Mouse (Mus musculus): ENCODE measurements around the gene Krt17. TPM values are rescaled to one million over a fixed set of nuclear protein-coding genes. Genes with fewer than 3 reads are reported as not detected.
A peak's percentile ranks its signal among the peaks of the same experiment; 100 is the strongest.
"Not testable (repeated sequence)": the region's sequence is repeated elsewhere in the genome, so short reads cannot be mapped to it uniquely, and the experiment has no call there.

Gene Krt17
- 5.2 and 42.7 TPM in 2 replicates for polyA plus RNA-seq (2015; fragmentation: Nextera tagmentation; extraction: Ambion mirVana)

GRCm38 (mm10) chr11:100260514-100261234 is at the start of gene Krt17:
Krt17 (minus strand) TSS chr11:100261029.
- WGBS = 65% methylated on average over 21 of the region's 21 CpGs
- peaks cover 19% of the 10 kb centered on the region for H3K27me3 ChIP-seq
- no peak for ATAC-seq (replicated peaks; ENCODE audit: insufficient number of reproducible peaks, insufficient read depth, low FRiP score, low read depth)
- no peaks in the 10 kb centered on the region for H3K9me3 ChIP-seq (replicated peaks)
- no peaks in the 10 kb centered on the region for H3K36me3 ChIP-seq
- H3K27ac ChIP-seq = no peak within 1 kb of the TSS
- H3K4me3 ChIP-seq = no peak within 1 kb of the TSS; the same call in 1 of the 2 replicates
- H3K9ac ChIP-seq = no peak within 1 kb of the TSS
- H3K4me1 ChIP-seq (replicated peaks) = peaks cover 4% of the 10 kb centered on the region; the same call in 1 of the 2 replicates
- 0 out of 2 replicates have a peak within 1 kb of the TSS, but pooled peaks have one; percentile 15 for H3K4me2 ChIP-seq

- H3K9ac ChIP-seq; H3K4me2 ChIP-seq; H3K27ac ChIP-seq; H3K9me3 ChIP-seq (replicated peaks); ATAC-seq (replicated peaks; ENCODE audit: insufficient number of reproducible peaks, insufficient read depth, low FRiP score, low read depth); H3K36me3 ChIP-seq; H3K4me3 ChIP-seq; H3K27me3 ChIP-seq: not testable (repeated sequence)
- peaks cover 11% of the 10 kb centered on the region for H3K4me1 ChIP-seq (replicated peaks)
- WGBS = 92% methylated on average over 6 of the region's 6 CpGs
Measured at GRCm38 (mm10) chr11:100308672-100309071, 47.8 kb upstream of the Krt17 start.

GRCm38 (mm10) chr11:100307900-100308299 is 47.1 kb upstream of the Krt17 start:
- Histone ChIP-seq H3K9ac (no peak overlapping the region), H3K9me3 (replicated peaks) (no peaks in the 10 kb centered on the region), H3K4me2 (no peak overlapping the region), H3K36me3 (no peaks in the 10 kb centered on the region), H3K4me3 (no peak overlapping the region), H3K27ac (no peak overlapping the region), H3K27me3 (no peaks in the 10 kb centered on the region), H3K4me1 (replicated peaks) (peaks cover 11% of the 10 kb centered on the region)
- ATAC-seq (replicated peaks; ENCODE audit: insufficient number of reproducible peaks, insufficient read depth, low FRiP score, low read depth) = no peak
- 86% methylated on average over 5 of the region's 5 CpGs for WGBS

- H3K9me3 ChIP-seq (replicated peaks) = no peaks in the 10 kb centered on the region
- H3K36me3 ChIP-seq = no peaks in the 10 kb centered on the region
- no peak overlapping the region for H3K4me2 ChIP-seq
- ATAC-seq (replicated peaks; ENCODE audit: insufficient number of reproducible peaks, insufficient read depth, low FRiP score, low read depth) = no peak
- H3K4me1 ChIP-seq (replicated peaks) = peaks cover 4% of the 10 kb centered on the region; the same call in 1 of the 2 replicates
- 69% methylated on average over 5 of the region's 5 CpGs for WGBS
- H3K27me3 ChIP-seq = peaks cover 8% of the 10 kb centered on the region; the same call in 1 of the 2 replicates
- no peak overlapping the region for H3K9ac ChIP-seq
- H3K4me3 ChIP-seq = no peak overlapping the region
- no peak overlapping the region for H3K27ac ChIP-seq
Measured at GRCm38 (mm10) chr11:100301292-100301691, 40.5 kb upstream of the Krt17 start.

- Histone ChIP-seq H3K36me3 (no peaks in the 10 kb centered on the region), H3K9ac (no peak overlapping the region), H3K4me3 (no peak overlapping the region), H3K27ac (no peak overlapping the region), H3K4me1 (replicated peaks) (peaks cover 4% of the 10 kb centered on the region; the same call in 1 of the 2 replicates), H3K27me3 (peaks cover 14% of the 10 kb centered on the region; the same call in 1 of the 2 replicates), H3K9me3 (replicated peaks) (no peaks in the 10 kb centered on the region), H3K4me2 (no peak overlapping the region)
- ATAC-seq (replicated peaks; ENCODE audit: insufficient number of reproducible peaks, insufficient read depth, low FRiP score, low read depth) = no peak
- 14% methylated on average over 5 of the region's 5 CpGs for WGBS
Measured at GRCm38 (mm10) chr11:100300293-100300692, 39.5 kb upstream of the Krt17 start.

- peak overlapping the region; percentile 10; the same call in 1 of the 2 replicates for H3K4me3 ChIP-seq
- no peaks in the 10 kb centered on the region for H3K9me3 ChIP-seq (replicated peaks)
- no peaks in the 10 kb centered on the region for H3K36me3 ChIP-seq
- peaks cover 7% of the 10 kb centered on the region; the same call in 1 of the 2 replicates for H3K4me1 ChIP-seq (replicated peaks)
- H3K9ac ChIP-seq = no peak overlapping the region
- H3K4me2 ChIP-seq = peak overlapping the region; percentile 50
- 0 out of 2 replicates have a peak, but pooled peaks have one; percentile 25 for ATAC-seq (replicated peaks; ENCODE audit: insufficient number of reproducible peaks, insufficient read depth, low FRiP score, low read depth)
- WGBS = 12% methylated on average over 18 of the region's 18 CpGs
- H3K27me3 ChIP-seq = peaks cover 14% of the 10 kb centered on the region; the same call in 1 of the 2 replicates
- no peak overlapping the region for H3K27ac ChIP-seq
Measured at GRCm38 (mm10) chr11:100298274-100299036, 37.6 kb upstream of the Krt17 start.

- 29% methylated on average over 5 of the region's 5 CpGs for WGBS
- Histone ChIP-seq H3K4me1 (replicated peaks) (peaks cover 7% of the 10 kb centered on the region; the same call in 1 of the 2 replicates), H3K27ac (no peak overlapping the region), H3K9ac (no peak overlapping the region), H3K36me3 (no peaks in the 10 kb centered on the region), H3K9me3 (replicated peaks) (no peaks in the 10 kb centered on the region), H3K4me3 (peak overlapping the region; percentile 10; the same call in 1 of the 2 replicates), H3K4me2 (peak overlapping the region; percentile 50), H3K27me3 (peaks cover 14% of the 10 kb centered on the region; the same call in 1 of the 2 replicates)
- no peak for ATAC-seq (replicated peaks; ENCODE audit: insufficient number of reproducible peaks, insufficient read depth, low FRiP score, low read depth)
Measured at GRCm38 (mm10) chr11:100297801-100298200, 37.0 kb upstream of the Krt17 start.

- Histone ChIP-seq H3K9ac (no peak overlapping the region), H3K27ac (no peak overlapping the region), H3K36me3 (no peaks in the 10 kb centered on the region), H3K4me1 (replicated peaks) (peaks cover 16% of the 10 kb centered on the region), H3K27me3 (peaks cover 14% of the 10 kb centered on the region; the same call in 1 of the 2 replicates), H3K4me3 (no peak overlapping the region), H3K9me3 (replicated peaks) (no peaks in the 10 kb centered on the region), H3K4me2 (no peak overlapping the region)
- WGBS = 8% methylated on average over 10 of the region's 10 CpGs
- no peak; the same call in 1 of the 2 replicates for ATAC-seq (replicated peaks; ENCODE audit: insufficient number of reproducible peaks, insufficient read depth, low FRiP score, low read depth)
Measured at GRCm38 (mm10) chr11:100295308-100295707, 34.5 kb upstream of the Krt17 start.

- Histone ChIP-seq H3K4me3 (no peak overlapping the region), H3K4me2 (no peak overlapping the region), H3K9me3 (replicated peaks) (no peaks in the 10 kb centered on the region), H3K27me3 (peaks cover 13% of the 10 kb centered on the region; the same call in 1 of the 2 replicates), H3K4me1 (replicated peaks) (peaks cover 29% of the 10 kb centered on the region), H3K9ac (no peak overlapping the region), H3K27ac (no peak overlapping the region), H3K36me3 (no peaks in the 10 kb centered on the region)
- ATAC-seq (replicated peaks; ENCODE audit: insufficient number of reproducible peaks, insufficient read depth, low FRiP score, low read depth) = no peak
- WGBS = 64% methylated on average over 6 of the region's 6 CpGs
Measured at GRCm38 (mm10) chr11:100292884-100293283, 32.1 kb upstream of the Krt17 start.

- ATAC-seq (replicated peaks; ENCODE audit: insufficient number of reproducible peaks, insufficient read depth, low FRiP score, low read depth) = no peak; the same call in 1 of the 2 replicates
- Histone ChIP-seq H3K27me3 (no peaks in the 10 kb centered on the region), H3K4me3 (no peak overlapping the region), H3K4me1 (replicated peaks) (peaks cover 28% of the 10 kb centered on the region), H3K4me2 (no peak overlapping the region), H3K9ac (no peak overlapping the region), H3K27ac (0 out of 2 replicates have a peak overlapping the region, but pooled peaks have one; percentile 29), H3K36me3 (no peaks in the 10 kb centered on the region), H3K9me3 (replicated peaks) (no peaks in the 10 kb centered on the region)
- 28% methylated on average over 5 of the region's 5 CpGs for WGBS
Measured at GRCm38 (mm10) chr11:100290235-100290634, 29.4 kb upstream of the Krt17 start.

GRCm38 (mm10) chr11:100288942-100289341 is 28.1 kb upstream of the Krt17 start:
- no peak for ATAC-seq (replicated peaks; ENCODE audit: insufficient number of reproducible peaks, insufficient read depth, low FRiP score, low read depth)
- 67% methylated on average over 6 of the region's 6 CpGs for WGBS

More at GRCm38 (mm10) chr11:100288942-100289341, 28.1 kb upstream of the Krt17 start:
- Histone ChIP-seq H3K9me3 (replicated peaks) (no peaks in the 10 kb centered on the region), H3K9ac (no peak overlapping the region), H3K36me3 (no peaks in the 10 kb centered on the region), H3K27me3 (no peaks in the 10 kb centered on the region), H3K4me2 (no peak overlapping the region), H3K4me1 (replicated peaks) (peaks cover 26% of the 10 kb centered on the region), H3K27ac (no peak overlapping the region), H3K4me3 (no peak overlapping the region)

All from heart, embryonic 15.5 days (tissue).